Mouse (Mus musculus) liver, postnatal 0 days (tissue): ENCODE results near the gene Kdm2a.

Experiments used
- CTCF ChIP-seq: sonication (generic); IDR thresholded peaks from 2 replicates; pipeline ENCODE4 v1.5.1; 2016; ENCODE audit warnings: antibody characterized with exemption, low read depth
- EP300 ChIP-seq: IDR thresholded peaks from 2 replicates; pipeline ENCODE4 v1.6.1; 2016; ENCODE audit warnings: antibody characterized with exemption, low read depth, mild to moderate bottlenecking

DNA sequence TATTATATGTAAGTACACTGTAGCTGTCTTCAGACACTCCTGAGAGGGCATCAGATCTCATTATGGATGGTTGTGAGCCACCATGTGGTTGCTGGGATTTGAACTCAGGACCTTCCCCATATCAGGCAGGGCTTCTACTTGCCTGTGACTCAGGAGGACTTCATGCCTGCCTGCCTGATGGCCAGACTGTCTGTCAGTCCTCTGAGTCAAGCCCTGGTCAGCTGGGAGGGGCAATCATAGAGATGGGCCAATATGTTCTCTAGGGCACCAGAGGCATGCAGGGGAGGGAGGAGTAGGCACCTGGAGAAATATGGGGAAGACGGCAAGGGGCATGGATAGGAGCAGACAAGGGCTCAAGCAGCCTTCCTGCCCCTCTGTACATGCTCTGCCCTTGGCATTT lies 36.9 kb upstream of the Kdm2a start:
- TF ChIP-seq EP300 = no peak
- no peak for TF ChIP-seq CTCF
